Mouse (Mus musculus) T-helper 1 cell (primary cell): ENCODE data around the gene Pou2f3.

Source experiments
- in situ Hi-C: fragments of 300-600 bp; cut with MboI, MseI; formaldehyde crosslinking; loops from one replicate; pipeline ENCODE4 v1.15.1; 2025; ENCODE audit warnings: high pct_unique_total_duplicates

Pou2f3 gene

DNA sequence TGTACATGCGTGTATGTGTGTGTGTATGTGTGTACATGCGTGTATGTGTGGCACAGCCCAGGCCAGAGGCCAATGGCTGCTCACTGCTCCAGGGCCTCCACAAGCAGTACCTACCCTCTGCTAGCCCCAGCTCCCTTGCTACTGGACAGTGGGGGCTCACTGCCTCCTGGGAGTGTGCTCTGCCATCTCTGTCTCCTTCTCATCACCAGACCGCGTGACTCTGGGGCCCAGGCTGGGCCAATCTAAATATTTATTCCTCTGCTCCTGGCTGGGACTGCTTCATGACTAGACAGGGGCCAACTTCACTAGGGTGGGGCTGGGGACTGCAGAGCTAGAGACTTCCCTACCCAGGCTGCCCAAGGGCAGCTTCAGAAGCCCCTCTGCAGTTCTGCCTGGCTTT lies 21.6 kb upstream of the Pou2f3 start:
- in situ Hi-C loops, result no loop called here

GRCm38 (mm10) chr9:43230886-43231285 lies 20.7 kb upstream of the Pou2f3 start:
- in situ Hi-C loops, result no loop called here

DNA sequence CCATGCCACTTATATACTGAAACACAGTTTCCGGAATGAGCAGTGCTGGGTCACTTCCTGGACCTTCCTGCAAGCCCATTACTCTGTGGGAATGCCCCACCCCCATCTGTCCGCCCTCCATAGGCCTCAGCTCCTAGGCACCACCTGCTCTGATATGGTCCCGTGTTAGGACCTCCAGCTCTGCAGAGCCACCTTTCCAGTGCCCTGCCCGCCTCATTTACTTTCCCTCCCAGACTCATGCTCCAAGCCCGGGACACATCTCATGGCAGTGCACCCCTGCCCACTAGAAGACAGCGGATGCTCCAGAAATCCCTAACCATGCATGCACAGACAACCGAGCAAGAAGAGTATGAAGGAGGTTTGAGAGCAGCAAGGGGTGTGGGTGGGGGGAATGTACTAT lies 19.8 kb upstream of the Pou2f3 start:
- in situ Hi-C loops, result no loop called here

DNA sequence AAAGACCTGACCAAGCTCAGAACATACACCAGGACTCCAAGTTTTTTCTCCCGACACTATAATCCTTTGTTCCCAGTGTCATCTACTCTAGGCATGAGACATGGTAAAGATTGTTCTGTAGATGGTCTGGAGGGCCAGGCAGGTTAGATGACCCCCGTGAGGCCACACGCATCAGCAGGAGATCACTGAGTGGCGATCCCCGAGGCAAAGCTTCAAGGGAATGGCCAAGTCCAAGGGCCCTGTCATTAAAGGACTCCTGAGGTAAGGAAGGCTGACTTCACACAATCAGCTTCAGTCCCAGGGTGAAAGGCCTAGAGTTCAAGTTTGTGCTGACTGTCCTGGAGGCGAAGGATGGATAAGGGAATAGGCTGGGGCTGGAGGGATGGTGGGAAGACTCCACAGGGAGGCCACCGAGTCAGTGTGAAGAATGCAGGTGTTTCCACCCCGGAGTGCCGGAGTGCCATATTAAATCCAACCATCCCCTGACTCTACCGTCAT lies 19.3 kb upstream of the Pou2f3 start:
- in situ Hi-C loops, result no loop called here

- in situ Hi-C loops, result no loop called here
Measured at GRCm38 (mm10) chr9:43228745-43229144, 18.6 kb upstream of the Pou2f3 start.

GRCm38 (mm10) chr9:43227626-43228025 lies 17.5 kb upstream of the Pou2f3 start:
- in situ Hi-C loops, result no loop called here

DNA sequence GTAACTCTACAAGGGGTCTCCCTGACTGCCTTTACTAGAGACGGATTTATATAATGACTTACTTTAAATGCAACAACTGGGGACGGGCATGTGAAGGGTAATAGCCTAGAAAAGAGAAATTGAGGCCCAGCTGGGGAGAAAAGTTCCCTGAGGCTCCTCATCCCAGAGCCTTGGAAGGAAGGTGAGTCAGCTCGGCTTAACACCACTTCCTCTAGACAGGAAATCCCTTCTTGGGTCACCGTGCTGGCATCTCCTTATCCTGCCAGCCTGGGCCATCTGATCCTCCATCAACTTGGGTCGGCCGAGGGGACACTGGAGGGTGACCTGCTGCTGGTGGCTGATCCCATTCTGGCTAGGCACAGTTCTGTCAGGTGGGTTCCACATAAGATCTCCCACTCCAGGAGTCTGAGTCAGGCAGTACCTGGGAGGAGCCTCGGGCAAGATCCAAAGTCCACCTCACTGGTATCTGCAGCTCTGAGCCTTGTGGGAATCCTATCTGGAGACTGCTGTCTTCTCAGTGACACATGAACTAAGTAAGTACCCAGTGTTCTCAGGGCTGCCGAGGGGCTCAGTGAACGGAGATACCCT lies 16.5 kb upstream of the Pou2f3 start:
- in situ Hi-C loops, result no loop called here

DNA sequence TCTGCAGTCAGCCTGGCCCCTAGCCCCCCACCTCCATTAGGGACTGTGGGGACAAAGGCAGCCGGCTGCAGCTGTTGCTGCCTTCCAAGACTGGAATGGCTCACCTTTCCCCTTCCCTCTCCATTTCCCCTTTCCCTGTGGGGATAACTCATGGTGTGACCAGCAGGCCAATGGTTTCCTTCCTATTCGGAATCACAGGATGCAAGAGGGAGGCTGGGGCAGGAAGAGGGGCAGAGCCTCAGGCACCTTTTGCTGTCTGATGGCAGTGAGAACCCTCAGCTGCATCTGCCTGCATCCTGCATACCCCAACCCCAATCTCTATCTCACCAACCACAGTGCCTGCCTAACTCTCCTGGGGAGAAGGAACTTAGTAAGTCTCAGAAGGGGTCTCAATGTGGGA lies 15.3 kb upstream of the Pou2f3 start:
- in situ Hi-C loops, result no loop called here

DNA sequence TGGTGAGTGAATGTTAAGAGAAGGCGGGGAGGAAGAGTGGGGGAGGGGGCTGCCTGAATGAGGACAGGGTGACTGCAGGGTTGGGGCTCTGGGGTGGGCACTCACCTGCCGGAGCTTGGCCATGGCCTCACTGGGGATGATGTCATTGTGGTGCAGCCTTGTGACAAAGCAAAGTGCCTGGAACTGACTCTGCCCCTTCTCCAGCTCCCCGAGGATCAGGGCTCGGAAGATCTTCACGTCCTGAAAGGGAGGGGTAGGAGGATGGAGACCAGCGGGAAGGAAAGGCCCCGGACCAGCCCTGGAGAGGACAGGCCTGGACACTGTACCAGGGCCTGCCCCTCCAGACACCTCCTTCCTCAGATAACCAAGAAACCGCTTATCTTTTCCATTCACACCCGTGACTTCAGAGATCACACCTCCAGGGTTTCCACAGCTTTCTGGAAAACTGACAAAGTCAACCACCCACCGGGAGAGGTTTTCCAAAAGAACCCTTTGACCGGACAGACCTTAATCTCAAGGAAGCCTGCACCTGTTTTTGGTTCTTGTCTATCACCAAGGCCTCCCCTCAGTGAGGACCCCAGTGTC lies 14.7 kb upstream of the Pou2f3 start:
- in situ Hi-C loops, result loop anchor here (5.0 kb wide), 1 partner anchor 62 kb away; no protein-coding TSS in a partner anchor

DNA sequence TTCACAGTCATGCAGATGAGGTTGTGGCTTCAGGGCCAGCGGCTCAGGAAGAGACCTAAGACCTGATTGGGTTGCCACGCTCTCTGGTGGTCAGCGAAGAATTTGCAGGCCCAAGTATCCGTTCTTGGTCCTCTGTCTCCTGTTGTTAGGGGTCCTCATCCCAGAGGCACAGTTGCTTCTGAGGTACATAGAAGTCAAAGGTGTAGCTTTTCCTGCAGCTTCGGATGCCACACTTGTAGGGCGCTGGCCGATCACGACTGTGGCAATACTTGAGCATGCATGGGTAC lies 12.2 kb upstream of the Pou2f3 start:
- in situ Hi-C loops, result loop anchor here (5.0 kb wide), 1 partner anchor 65 kb away; no protein-coding TSS in a partner anchor

- in situ Hi-C loops, result loop anchor here (5.0 kb wide), 1 partner anchor 65 kb away; no protein-coding TSS in a partner anchor
Measured at GRCm38 (mm10) chr9:43221643-43222428, 11.7 kb upstream of the Pou2f3 start.

DNA sequence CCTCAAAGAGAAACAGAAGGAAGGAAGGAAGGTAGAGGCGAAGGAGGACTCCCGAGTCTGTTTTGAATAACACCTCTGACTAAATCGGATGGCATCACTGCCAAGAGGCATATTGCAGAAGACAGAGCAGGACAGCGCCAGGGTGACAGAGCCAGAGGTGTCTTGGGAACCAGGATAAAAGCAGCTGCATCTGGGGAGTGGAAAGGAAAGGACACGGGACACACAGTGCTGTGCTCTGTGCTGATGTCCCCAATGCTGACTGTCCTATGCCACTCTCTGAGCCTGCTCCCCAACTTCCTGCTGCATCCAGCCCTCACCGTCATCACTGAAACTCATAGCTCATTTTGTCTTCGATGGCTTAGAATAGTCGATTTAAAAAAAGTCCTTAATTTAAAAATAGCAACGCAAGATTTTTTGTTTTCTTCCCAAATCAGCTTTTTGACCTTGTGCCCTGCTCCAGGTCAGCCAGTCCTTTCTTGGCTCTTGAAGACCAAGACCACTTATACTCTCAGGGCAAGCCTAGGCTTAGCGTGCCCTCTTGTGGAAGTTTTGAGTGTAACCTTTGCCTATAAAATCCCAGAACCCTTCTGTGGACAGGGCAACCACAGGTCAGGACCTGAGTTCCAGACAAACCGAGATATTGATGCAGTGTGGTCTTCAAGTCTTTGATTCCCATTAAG lies 742 bp upstream of the Pou2f3 start:
- in situ Hi-C loops, result no loop called here

DNA sequence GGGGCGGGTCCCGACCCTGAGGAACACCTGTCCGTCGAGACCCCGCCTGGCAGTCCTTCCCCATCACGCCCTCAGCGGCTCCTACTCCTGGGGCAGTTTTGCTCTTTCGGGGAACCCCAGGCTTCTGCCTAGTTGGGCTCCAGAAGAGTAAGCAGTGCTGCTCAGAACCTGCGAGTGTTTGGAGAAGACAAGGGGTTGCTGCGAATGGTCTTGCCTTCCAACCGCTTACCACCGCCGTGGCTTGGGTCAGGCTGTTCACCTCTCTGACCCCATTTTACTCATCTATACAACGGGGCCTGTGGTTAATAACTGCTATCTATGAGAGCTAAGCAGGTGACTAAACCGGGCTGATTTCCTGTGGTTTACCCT lies 4.2 kb downstream of the Pou2f3 start:
- in situ Hi-C loops, result no loop called here

DNA sequence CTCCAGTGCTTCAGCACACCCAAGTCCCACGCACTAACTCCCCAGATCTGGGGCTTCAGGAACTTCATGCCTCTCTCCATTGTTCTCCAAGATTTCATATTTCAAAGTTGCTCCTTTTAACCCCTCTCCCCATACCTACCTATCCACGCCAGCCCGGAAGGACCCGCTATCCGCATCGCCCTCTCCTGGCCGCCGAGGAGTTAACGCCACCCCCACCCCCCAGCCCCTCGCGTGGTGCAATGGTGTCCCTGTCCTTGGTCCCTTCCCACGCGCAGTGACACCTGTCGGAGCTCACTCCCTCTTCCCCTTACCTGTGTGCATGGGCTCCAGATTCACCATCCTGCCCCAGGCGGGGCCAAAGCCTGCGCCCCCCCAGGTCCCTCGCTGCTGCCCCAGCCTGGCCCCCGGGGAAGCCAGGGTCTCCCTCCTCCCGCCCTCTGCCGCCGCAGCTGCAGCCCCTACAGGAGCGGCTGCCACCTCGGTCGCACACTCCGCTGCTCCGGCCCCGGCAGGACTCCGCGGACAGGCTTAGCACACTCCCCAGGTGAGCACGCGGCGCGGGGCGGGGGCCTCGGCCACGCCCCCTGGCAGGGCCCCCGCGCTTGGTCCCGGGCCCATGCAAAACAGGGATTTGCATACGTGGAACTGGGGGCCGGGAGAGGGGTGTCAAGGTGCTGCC lies 4.7 kb downstream of the Pou2f3 start:
- in situ Hi-C loops, result no loop called here

GRCm38 (mm10) chr9:43200212-43200611 lies 10.0 kb downstream of the Pou2f3 start:
- in situ Hi-C loops, result no loop called here

DNA sequence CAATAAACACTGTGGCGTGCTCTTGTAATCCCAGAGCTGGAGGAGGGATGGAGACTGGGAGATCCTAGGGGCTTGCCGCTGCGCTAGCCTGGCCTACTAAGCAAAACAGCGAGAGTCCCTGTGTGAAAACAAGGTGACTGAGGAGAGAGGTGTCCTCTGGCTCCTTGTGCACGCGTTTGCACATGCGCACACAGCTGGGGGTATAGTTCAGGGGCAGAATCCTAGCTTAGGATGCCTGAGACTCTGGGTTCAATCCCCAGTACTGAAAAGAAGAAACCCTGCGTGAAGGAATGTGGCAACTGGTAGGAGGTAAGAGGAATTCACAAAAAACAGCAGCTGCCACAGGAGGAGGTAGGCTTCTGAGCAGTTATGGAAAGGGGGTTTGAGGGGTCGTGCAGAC lies 16.2 kb downstream of the Pou2f3 start:
- in situ Hi-C loops, result no loop called here

- in situ Hi-C loops, result no loop called here
Measured at GRCm38 (mm10) chr9:43191561-43191960, 18.6 kb downstream of the Pou2f3 start.

- in situ Hi-C loops, result no loop called here
Measured at GRCm38 (mm10) chr9:43189021-43189356, 21.2 kb downstream of the Pou2f3 start.

- in situ Hi-C loops, result no loop called here
Measured at GRCm38 (mm10) chr9:43188309-43189020, 21.7 kb downstream of the Pou2f3 start.

DNA sequence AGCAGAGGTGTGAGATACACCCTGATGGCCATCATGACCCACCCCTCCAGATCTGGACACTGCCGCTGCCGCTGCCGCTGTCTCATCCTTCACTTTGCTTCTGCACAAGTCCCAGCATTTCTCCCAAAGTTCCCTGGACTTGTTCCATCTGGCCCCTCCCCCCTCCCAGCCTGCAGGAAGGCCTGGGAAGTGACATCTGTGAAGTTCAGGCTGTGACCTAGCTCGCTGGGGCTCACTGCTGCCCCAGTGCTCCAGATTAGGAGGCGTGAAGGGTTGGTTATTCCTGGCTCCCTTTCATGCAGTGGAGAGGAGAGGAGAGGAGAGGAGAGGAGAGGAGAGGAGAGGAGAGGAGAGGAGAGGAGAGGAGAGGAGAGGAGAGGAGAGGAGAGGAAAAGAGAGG lies 30.6 kb downstream of the Pou2f3 start:
- in situ Hi-C loops, result no loop called here

DNA sequence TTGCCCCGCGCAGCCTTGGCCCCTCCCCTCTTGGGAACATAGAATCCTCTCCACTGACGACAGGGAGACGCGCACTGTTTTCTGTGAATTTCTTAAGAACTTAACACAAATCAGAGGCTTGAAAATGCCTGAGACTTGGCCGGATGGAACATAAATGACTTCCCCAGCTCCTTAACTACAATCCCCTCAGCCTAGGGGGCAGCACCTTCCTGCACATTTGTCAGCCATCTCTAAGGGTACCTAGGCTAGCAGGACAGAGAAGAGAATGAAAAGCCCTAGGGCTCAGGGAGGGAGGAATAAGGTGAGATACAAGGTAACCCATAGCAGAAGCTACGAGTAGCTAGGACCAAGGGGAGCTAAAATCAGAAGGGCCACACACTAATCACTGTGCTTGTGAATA lies 32.0 kb downstream of the Pou2f3 start:
- in situ Hi-C loops, result no loop called here
